Mouse (Mus musculus): ENCODE data around the gene Polg2. TPM values are rescaled to one million over a fixed set of nuclear protein-coding genes. Genes with fewer than 3 reads are reported as not detected.
"Not testable (repeated sequence)": the region's sequence is repeated elsewhere in the genome, so short reads cannot be mapped to it uniquely, and the experiment has no call there.

Gene Polg2
- polyA plus RNA-seq, 1 experiment from 2014 or later, result 11.1 TPM

DNA sequence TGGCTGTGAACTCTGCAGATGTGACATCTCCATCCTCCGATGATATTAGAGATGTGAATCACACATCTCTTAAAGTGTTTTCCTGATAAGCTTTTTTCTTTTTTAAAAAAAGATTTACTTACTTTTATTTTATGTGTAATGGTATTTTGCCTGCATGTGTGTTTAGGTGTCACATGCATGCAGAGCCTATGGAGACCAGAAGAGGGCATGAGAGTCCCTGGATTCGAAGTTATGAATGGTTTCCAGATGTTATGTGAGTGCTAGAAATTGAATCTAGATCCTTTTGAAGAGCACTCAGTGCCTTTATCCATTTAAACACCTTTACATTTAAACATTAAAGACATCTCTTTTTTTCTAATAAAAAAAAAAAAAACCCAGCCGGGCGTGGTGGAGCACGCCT is 34.4 kb downstream of the Polg2 start:
- no peaks in the 10 kb centered on the region for H3K4me1 ChIP-seq (replicated peaks; ENCODE audit: insufficient read depth, low read length)
- H3K9ac ChIP-seq (ENCODE audit: low read depth, low read length), result no peak overlapping the region
- H3K27ac ChIP-seq, result no peak overlapping the region
- H3K4me2 ChIP-seq (ENCODE audit: low read length), result no peak overlapping the region
- H3K9me3 ChIP-seq (replicated peaks; ENCODE audit: low read length), result no peaks in the 10 kb centered on the region
- WGBS, result 90% methylated on average over 5 of the region's 5 CpGs
- no peak overlapping the region for H3K4me3 ChIP-seq (replicated peaks; ENCODE audit: low read depth, low read length)
- no peaks in the 10 kb centered on the region for H3K27me3 ChIP-seq (ENCODE audit: insufficient read depth, low read length)
- no peaks in the 10 kb centered on the region for H3K36me3 ChIP-seq (ENCODE audit: insufficient read depth, low read length)
- ATAC-seq (replicated peaks; ENCODE audit: low FRiP score, low read depth), result no peak
- peak; percentile 44; the same call in 1 of the 2 replicates for TF ChIP-seq CTCF (IDR thresholded peaks at IDR 0.05; ENCODE audit: low read depth)
- DNase-seq (ENCODE audit: low spot score), result no peak

DNA sequence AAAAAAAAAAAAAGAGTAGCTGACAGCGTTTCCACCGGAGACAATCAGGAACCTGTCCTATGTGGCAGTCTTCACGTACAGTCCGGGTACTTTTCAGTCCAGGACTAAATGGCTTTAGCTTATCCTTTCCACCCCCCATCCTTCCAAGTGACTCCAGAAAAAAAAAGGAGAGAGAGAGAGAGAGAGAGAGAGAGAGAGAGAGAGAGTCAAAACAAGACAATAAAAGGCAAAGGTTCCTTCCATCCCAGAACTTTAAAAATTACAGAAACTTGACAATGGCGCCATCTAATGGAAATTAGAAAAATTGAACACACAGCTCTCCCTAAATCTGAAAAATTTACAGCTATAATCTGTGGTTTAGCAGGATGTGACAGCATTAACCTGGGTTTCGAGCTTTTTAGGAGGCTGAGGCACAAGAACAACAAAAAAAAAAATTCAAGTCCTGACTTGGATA is 36.9 kb downstream of the Polg2 start:
- Histone ChIP-seq H3K4me2 (ENCODE audit: low read length) (no peak overlapping the region), H3K4me1 (replicated peaks; ENCODE audit: insufficient read depth, low read length) (no peaks in the 10 kb centered on the region), H3K27me3 (ENCODE audit: insufficient read depth, low read length) (no peaks in the 10 kb centered on the region), H3K36me3 (ENCODE audit: insufficient read depth, low read length) (no peaks in the 10 kb centered on the region), H3K9me3 (replicated peaks; ENCODE audit: low read length) (no peaks in the 10 kb centered on the region), H3K9ac (ENCODE audit: low read depth, low read length) (no peak overlapping the region), H3K4me3 (replicated peaks; ENCODE audit: low read depth, low read length) (no peak overlapping the region), H3K27ac (no peak overlapping the region)
- peak; percentile 80 for TF ChIP-seq CTCF (IDR thresholded peaks at IDR 0.05; ENCODE audit: low read depth)
- DNase-seq (ENCODE audit: low spot score) (peak; percentile 86), ATAC-seq (replicated peaks; ENCODE audit: low FRiP score, low read depth) (no peak)
- WGBS, result 36% methylated on average over 6 of the region's 6 CpGs

DNA sequence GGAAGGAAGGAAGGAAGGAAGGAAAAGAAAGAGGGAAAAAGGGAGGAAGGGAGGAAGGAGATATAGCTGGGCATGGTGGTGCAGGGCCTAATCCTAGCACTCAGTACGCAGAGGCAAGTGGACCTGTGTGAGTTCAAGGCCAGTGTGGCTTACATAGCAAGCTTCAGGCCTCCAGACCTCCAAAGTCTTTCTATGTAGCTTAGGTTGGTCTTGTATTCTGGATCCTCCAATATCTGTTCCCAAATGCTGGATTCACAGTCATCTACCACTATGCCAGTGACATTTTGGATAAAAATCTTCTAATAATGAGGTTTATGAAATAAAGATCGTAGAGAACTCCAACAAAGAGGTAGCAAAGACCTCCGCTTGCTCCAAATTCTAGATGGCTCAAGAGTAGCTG is 37.5 kb downstream of the Polg2 start:
- H3K27ac ChIP-seq, result no peak overlapping the region
- H3K9ac ChIP-seq (ENCODE audit: low read depth, low read length), result no peak overlapping the region
- no peak for TF ChIP-seq CTCF (IDR thresholded peaks at IDR 0.05; ENCODE audit: low read depth)
- H3K4me1 ChIP-seq (replicated peaks; ENCODE audit: insufficient read depth, low read length), result no peaks in the 10 kb centered on the region
- H3K4me3 ChIP-seq (replicated peaks; ENCODE audit: low read depth, low read length), result no peak overlapping the region
- 94% methylated on average over 3 of the region's 3 CpGs for WGBS
- H3K9me3 ChIP-seq (replicated peaks; ENCODE audit: low read length), result no peaks in the 10 kb centered on the region
- H3K27me3 ChIP-seq (ENCODE audit: insufficient read depth, low read length), result no peaks in the 10 kb centered on the region
- DNase-seq (ENCODE audit: low spot score) (no peak), ATAC-seq (replicated peaks; ENCODE audit: low FRiP score, low read depth) (no peak)
- no peak overlapping the region for H3K4me2 ChIP-seq (ENCODE audit: low read length)
- no peaks in the 10 kb centered on the region for H3K36me3 ChIP-seq (ENCODE audit: insufficient read depth, low read length)

DNA sequence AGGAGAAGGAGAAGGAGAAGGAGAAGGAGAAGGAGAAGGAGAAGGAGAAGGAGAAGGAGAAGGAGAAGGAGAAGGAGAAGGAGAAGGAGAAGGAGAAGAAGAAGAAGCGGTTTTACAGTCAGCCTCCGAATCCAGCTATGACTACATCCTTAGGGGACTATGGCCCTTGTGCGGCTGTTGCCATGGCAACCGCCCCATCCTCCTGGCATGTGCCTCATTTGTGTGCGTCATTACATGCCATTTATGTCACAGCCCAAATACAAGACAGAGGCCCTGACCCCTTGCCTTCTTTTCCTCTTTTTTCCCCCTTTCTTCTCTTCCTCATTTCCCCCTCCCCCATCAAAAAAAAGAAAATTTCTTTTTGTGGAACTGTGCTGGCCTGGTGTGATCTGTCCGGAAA is 38.1 kb downstream of the Polg2 start:
- no peak for TF ChIP-seq CTCF (IDR thresholded peaks at IDR 0.05; ENCODE audit: low read depth)
- H3K27me3 ChIP-seq (ENCODE audit: insufficient read depth, low read length), result no peaks in the 10 kb centered on the region
- H3K9ac ChIP-seq (ENCODE audit: low read depth, low read length), result no peak overlapping the region
- no peak overlapping the region for H3K27ac ChIP-seq
- no peak for ATAC-seq (replicated peaks; ENCODE audit: low FRiP score, low read depth)
- no peak overlapping the region for H3K4me2 ChIP-seq (ENCODE audit: low read length)
- H3K4me1 ChIP-seq (replicated peaks; ENCODE audit: insufficient read depth, low read length), result no peaks in the 10 kb centered on the region
- 80% methylated on average over 6 of the region's 6 CpGs for WGBS
- H3K4me3 ChIP-seq (replicated peaks; ENCODE audit: low read depth, low read length), result no peak overlapping the region
- no peaks in the 10 kb centered on the region for H3K36me3 ChIP-seq (ENCODE audit: insufficient read depth, low read length)
- H3K9me3 ChIP-seq (replicated peaks; ENCODE audit: low read length), result no peaks in the 10 kb centered on the region
- no peak for DNase-seq (ENCODE audit: low spot score)

DNA sequence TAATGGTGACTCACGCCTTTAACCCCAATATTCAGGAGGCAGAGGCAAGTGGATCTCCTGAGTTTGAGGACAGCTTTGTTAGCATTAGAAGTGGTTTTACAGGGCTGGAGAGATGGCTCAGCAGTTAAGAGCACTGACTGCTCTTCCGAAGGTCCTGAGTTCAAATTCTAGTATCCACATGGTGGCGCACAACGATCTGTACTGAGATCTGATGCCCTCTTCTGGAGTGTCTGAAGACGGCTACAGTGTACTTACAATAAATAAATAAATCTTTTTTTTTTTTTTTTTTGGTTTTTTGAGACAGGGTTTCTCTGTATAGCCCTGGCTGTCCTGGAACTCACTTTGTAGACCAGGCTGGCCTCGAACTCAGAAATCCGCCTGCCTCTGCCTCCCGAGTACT is 38.6 kb downstream of the Polg2 start:
- not testable (repeated sequence) for H3K4me3 ChIP-seq (replicated peaks; ENCODE audit: low read depth, low read length); H3K4me2 ChIP-seq (ENCODE audit: low read length); H3K27me3 ChIP-seq (ENCODE audit: insufficient read depth, low read length); H3K36me3 ChIP-seq (ENCODE audit: insufficient read depth, low read length); H3K27ac ChIP-seq; H3K4me1 ChIP-seq (replicated peaks; ENCODE audit: insufficient read depth, low read length); H3K9ac ChIP-seq (ENCODE audit: low read depth, low read length); H3K9me3 ChIP-seq (replicated peaks; ENCODE audit: low read length); DNase-seq (ENCODE audit: low spot score); ATAC-seq (replicated peaks; ENCODE audit: low FRiP score, low read depth)
- WGBS, result 92% methylated on average over 8 of the region's 8 CpGs

DNA sequence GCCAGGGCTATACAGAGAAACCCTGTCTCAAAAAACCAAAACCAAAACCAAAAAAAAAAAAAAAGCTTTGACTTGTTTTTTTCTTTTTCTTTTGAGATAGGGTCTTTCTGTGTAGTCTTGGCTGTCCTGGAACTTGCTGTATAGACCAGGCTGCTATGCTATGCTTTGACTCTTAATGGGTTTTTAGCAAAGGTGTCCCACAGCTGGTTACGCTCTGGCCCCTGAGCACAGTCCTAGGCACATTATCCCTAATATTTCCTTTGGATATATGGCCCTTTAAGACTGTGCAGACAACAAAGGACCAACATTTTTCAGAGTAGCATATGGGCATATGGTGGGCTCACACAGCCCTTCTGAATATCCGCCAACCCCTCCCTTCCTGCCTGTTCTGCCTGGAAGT is 40.2 kb downstream of the Polg2 start:
- DNase-seq (ENCODE audit: low spot score) (no peak), ATAC-seq (replicated peaks; ENCODE audit: low FRiP score, low read depth) (no peak)
- 96% methylated on average over 2 of the region's 2 CpGs for WGBS
- H3K4me3 ChIP-seq (replicated peaks; ENCODE audit: low read depth, low read length), result no peak overlapping the region
- H3K36me3 ChIP-seq (ENCODE audit: insufficient read depth, low read length), result no peaks in the 10 kb centered on the region
- H3K4me2 ChIP-seq (ENCODE audit: low read length), result no peak overlapping the region
- TF ChIP-seq CTCF (IDR thresholded peaks at IDR 0.05; ENCODE audit: low read depth), result no peak
- no peaks in the 10 kb centered on the region for H3K4me1 ChIP-seq (replicated peaks; ENCODE audit: insufficient read depth, low read length)
- no peak overlapping the region for H3K27ac ChIP-seq
- no peaks in the 10 kb centered on the region for H3K27me3 ChIP-seq (ENCODE audit: insufficient read depth, low read length)
- no peaks in the 10 kb centered on the region for H3K9me3 ChIP-seq (replicated peaks; ENCODE audit: low read length)
- no peak overlapping the region for H3K9ac ChIP-seq (ENCODE audit: low read depth, low read length)

DNA sequence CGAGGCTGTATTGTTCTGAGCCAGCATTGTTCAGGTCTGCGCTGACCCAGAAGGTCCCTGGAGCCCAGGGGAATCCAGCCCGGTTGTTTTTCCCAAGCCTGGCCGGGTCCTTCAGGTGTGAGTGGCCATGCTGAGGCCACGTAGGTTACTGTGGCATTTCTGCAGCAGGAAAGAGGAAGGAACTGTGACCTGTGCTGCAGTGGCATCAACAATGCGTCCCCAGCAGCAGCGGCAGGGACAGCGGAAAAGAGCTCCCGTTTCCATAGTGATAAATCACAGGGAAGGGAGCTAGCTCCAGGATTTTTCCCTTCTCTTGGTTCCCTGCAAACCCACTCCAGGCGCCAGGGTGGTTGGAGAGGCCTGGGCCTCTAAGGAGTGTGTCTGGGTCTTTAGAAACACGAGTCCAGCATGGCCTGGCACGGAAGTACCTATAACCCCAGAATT is 42.1 kb downstream of the Polg2 start:
- no peak overlapping the region for H3K4me3 ChIP-seq (replicated peaks; ENCODE audit: low read depth, low read length)
- H3K9ac ChIP-seq (ENCODE audit: low read depth, low read length), result peak overlapping the region; percentile 35; the same call in 1 of the 2 replicates
- no peaks in the 10 kb centered on the region for H3K9me3 ChIP-seq (replicated peaks; ENCODE audit: low read length)
- DNase-seq (ENCODE audit: low spot score), result peak; percentile 62
- no peak for ATAC-seq (replicated peaks; ENCODE audit: low FRiP score, low read depth)
- no peaks in the 10 kb centered on the region for H3K27me3 ChIP-seq (ENCODE audit: insufficient read depth, low read length)
- no peaks in the 10 kb centered on the region for H3K36me3 ChIP-seq (ENCODE audit: insufficient read depth, low read length)
- peak overlapping the region; percentile 19 for H3K27ac ChIP-seq
- no peak overlapping the region for H3K4me2 ChIP-seq (ENCODE audit: low read length)
- H3K4me1 ChIP-seq (replicated peaks; ENCODE audit: insufficient read depth, low read length), result no peaks in the 10 kb centered on the region
- 21% methylated on average over 12 of the region's 12 CpGs for WGBS
- TF ChIP-seq CTCF (IDR thresholded peaks at IDR 0.05; ENCODE audit: low read depth), result no peak

All from kidney, postnatal 0 days (tissue).